In the genomic region with DNA sequence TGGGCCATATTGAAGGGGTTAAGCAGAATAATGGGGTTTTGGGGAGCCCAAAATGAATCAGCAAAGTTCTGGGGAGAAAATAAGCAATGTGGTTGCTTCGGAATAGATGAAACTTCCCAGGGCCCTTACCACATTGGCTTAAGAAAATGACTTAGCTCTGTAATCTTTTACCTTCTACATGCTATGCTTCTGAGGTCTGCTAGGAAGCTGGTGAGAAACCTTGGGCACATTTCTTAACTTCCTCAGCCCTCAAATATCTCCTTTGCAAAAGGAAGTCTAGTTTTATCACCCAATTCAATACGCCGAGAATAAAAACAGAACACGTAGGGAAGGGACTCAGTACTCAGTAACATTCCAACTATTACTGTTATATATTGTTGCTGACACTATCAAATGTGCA, we compare ENCODE assay signal across 24 mouse cellular contexts.
"Had no signal": no experiment of that assay in that cellular context is flagged by ENCODE, and none has a peak within 500 bp of the region (broad histone marks: within the 10 kb centered on the region; RNA-seq: fewer than 3 reads in every experiment).

No protein-coding gene starts in this region.

- H3K9me3 ChIP-seq: heart, embryonic 10.5 days; heart, embryonic 12.5 days; intestine, embryonic 15.5 days; limb, embryonic 12.5 days; liver, embryonic 12.5 days had no signal

- H3K4me3 ChIP-seq: heart, embryonic 10.5 days; heart, embryonic 12.5 days; intestine, embryonic 15.5 days; layer of hippocampus, adult 2 months; left cerebral cortex, adult 2 months; limb, embryonic 12.5 days; liver, embryonic 12.5 days had no signal

- H3K27me3 ChIP-seq: heart, embryonic 12.5 days; intestine, embryonic 15.5 days; liver, embryonic 12.5 days had no signal

- H3K9ac ChIP-seq: heart, embryonic 12.5 days; hindbrain, embryonic 14.5 days; intestine, embryonic 15.5 days; limb, embryonic 12.5 days; liver, embryonic 12.5 days; liver, embryonic 14.5 days had no signal

- H3K4me2 ChIP-seq: heart, embryonic 12.5 days; hindbrain, embryonic 14.5 days; intestine, embryonic 15.5 days; limb, embryonic 12.5 days; liver, embryonic 12.5 days had no signal

- H3K27ac ChIP-seq: heart, embryonic 10.5 days; hindbrain, embryonic 14.5 days; intestine, embryonic 15.5 days; layer of hippocampus, adult 2 months; left cerebral cortex, adult 2 months; limb, embryonic 12.5 days; liver, embryonic 12.5 days; liver, embryonic 14.5 days had no signal

- ATAC-seq: hindbrain, embryonic 16.5 days; inflammation-experienced regulatory T-cells, adult 6 months; intestine, embryonic 15.5 days; intestine, postnatal 0 days; liver, embryonic 12.5 days had no signal

- DNase-seq: gastrocnemius, postnatal 14 days; gastrocnemius, postnatal 36 days; heart, adult 18-20 months; heart, postnatal 10 days; heart, postnatal 4 days; kidney, adult 18-20 months; kidney, adult 8-10 months; kidney, postnatal 10 days; kidney, postnatal 25 days; kidney, postnatal 4 days; left cerebral cortex, postnatal 4 days; liver had no signal

- H3K4me1 ChIP-seq: heart, embryonic 10.5 days; heart, embryonic 12.5 days; intestine, embryonic 15.5 days; limb, embryonic 12.5 days; liver, embryonic 12.5 days had no signal

- H3K36me3 ChIP-seq: heart, embryonic 10.5 days; heart, embryonic 12.5 days; intestine, embryonic 15.5 days; limb, embryonic 12.5 days; liver, embryonic 12.5 days had no signal
